Mouse (Mus musculus) spleen, adult 18-20 months (tissue): ENCODE data around the gene S100b.
A peak's percentile ranks its signal among the peaks of the same experiment; 100 is the strongest.

Source experiments
- DNase-seq, 2 experiments: peaks; one replicate each; pipeline ENCODE4 v3.0.0; 2022; ENCODE audit warnings: mixed read lengths in 2 of 2

Gene S100b

GRCm38 (mm10) chr10:76253536-76253935 lies at the start of gene S100b:
Gene S100b (plus strand): TSS chr10:76253853.
- no peak for DNase-seq

GRCm38 (mm10) chr10:76207262-76207796 lies 46.3 kb upstream of the S100b start:
- no peak for DNase-seq

GRCm38 (mm10) chr10:76209241-76209640 lies 44.4 kb upstream of the S100b start:
- DNase-seq, result no peak

- no peak for DNase-seq
These were observed 42.8 kb upstream of the S100b start for GRCm38 (mm10) chr10:76210806-76211205.

- DNase-seq, result no peak
These were observed 41.5 kb upstream of the S100b start for GRCm38 (mm10) chr10:76212121-76212520.

- no peak for DNase-seq
These were observed 39.5 kb upstream of the S100b start for GRCm38 (mm10) chr10:76214161-76214560.

- no peak for DNase-seq
These were observed 36.6 kb upstream of the S100b start for GRCm38 (mm10) chr10:76217056-76217455.

GRCm38 (mm10) chr10:76218240-76218639 lies 35.4 kb upstream of the S100b start:
- no peak for DNase-seq

GRCm38 (mm10) chr10:76225944-76226343 lies 27.7 kb upstream of the S100b start:
- DNase-seq, result no peak

GRCm38 (mm10) chr10:76229627-76230026 lies 24.0 kb upstream of the S100b start:
- DNase-seq, result no peak

- peak; percentile 84 to 88 for DNase-seq
These were observed 16.1 kb upstream of the S100b start, which contains the start of gene Prmt2 for GRCm38 (mm10) chr10:76237341-76238225. Gene Prmt2 (minus strand): TSS chr10:76237865.

GRCm38 (mm10) chr10:76239401-76239800 lies 14.3 kb upstream of the S100b start:
- DNase-seq, result no peak

GRCm38 (mm10) chr10:76245106-76245505 lies 8.5 kb upstream of the S100b start:
- DNase-seq, result no peak

- no peak for DNase-seq
These were observed 7.1 kb upstream of the S100b start for GRCm38 (mm10) chr10:76246601-76247000.

- no peak for DNase-seq
These were observed 5.5 kb upstream of the S100b start for GRCm38 (mm10) chr10:76247960-76248646.

GRCm38 (mm10) chr10:76248647-76248968 lies 5.0 kb upstream of the S100b start:
- DNase-seq, result no peak

GRCm38 (mm10) chr10:76250870-76251269 lies 2.8 kb upstream of the S100b start:
- no peak for DNase-seq

GRCm38 (mm10) chr10:76253079-76253478 lies 574 bp upstream of the S100b start:
- DNase-seq, result no peak

- DNase-seq, result no peak
These were observed 2.0 kb downstream of the S100b start for GRCm38 (mm10) chr10:76255617-76256016.

GRCm38 (mm10) chr10:76257231-76257630 lies 3.6 kb downstream of the S100b start:
- no peak for DNase-seq

GRCm38 (mm10) chr10:76257719-76258390 lies 4.2 kb downstream of the S100b start:
- DNase-seq, result no peak

GRCm38 (mm10) chr10:76259566-76260232 lies 6.0 kb downstream of the S100b start:
- DNase-seq, result no peak
